Mouse (Mus musculus) C2C12 (cell line): ENCODE measurements around the gene Slc16a14. TPM values are rescaled to one million over a fixed set of nuclear protein-coding genes. Genes with fewer than 3 reads are reported as not detected.

Source experiments
- H3K27me3 ChIP-seq: one replicate; pipeline ENCODE4 v1.6.1; 2011; ENCODE audit not compliant: control insufficient read depth, insufficient read depth, insufficient read length
- H3K36me3 ChIP-seq: one replicate; pipeline ENCODE4 v1.6.1; 2011; ENCODE audit not compliant: control insufficient read depth, insufficient read depth
- H3K4me3 ChIP-seq: one replicate; pipeline ENCODE4 v1.5.1; 2011; ENCODE audit warnings: mild to moderate bottlenecking, control low read depth; ENCODE audit not compliant: poor library complexity, insufficient read depth, severe bottlenecking
- H3K79me2 ChIP-seq: one replicate; pipeline ENCODE4 v1.6.1; 2011; ENCODE audit not compliant: control insufficient read depth, insufficient read depth
- H3K79me3 ChIP-seq: one replicate; pipeline ENCODE4 v1.6.1; 2011; ENCODE audit warnings: low read depth, control low read depth
- H3ac ChIP-seq: one replicate; pipeline ENCODE3; 2011; ENCODE audit warnings: low read depth; ENCODE audit not compliant: control insufficient read depth, insufficient read length
- CEBPB ChIP-seq: IDR thresholded peaks from one replicate; pipeline ENCODE4 v1.6.1; 2011; ENCODE audit warnings: low read depth, mild to moderate bottlenecking, control low read depth, moderate library complexity
- CTCF ChIP-seq: IDR thresholded peaks from one replicate; pipeline ENCODE4 v1.5.1; 2011; ENCODE audit not compliant: control insufficient read depth, insufficient read depth, insufficient read length
- FOSL1 ChIP-seq: IDR thresholded peaks from one replicate; pipeline ENCODE4 v1.8.0; 2011; ENCODE audit warnings: mild to moderate bottlenecking, low read length; ENCODE audit not compliant: poor library complexity, insufficient read depth, severe bottlenecking
- MAX ChIP-seq: IDR thresholded peaks from one replicate; pipeline ENCODE4 v1.6.1; 2011; ENCODE audit warnings: mild to moderate bottlenecking, control low read depth
- MYOD1 ChIP-seq: IDR thresholded peaks from one replicate; pipeline ENCODE4 v1.6.1; 2011; ENCODE audit warnings: low read depth; ENCODE audit not compliant: control insufficient read depth, insufficient read length
- MYOG ChIP-seq: IDR thresholded peaks from one replicate; pipeline ENCODE4 v1.6.1; 2011; ENCODE audit not compliant: control insufficient read depth, insufficient read length; ENCODE audit errors: extremely low read depth
- USF1 ChIP-seq: IDR thresholded peaks from one replicate; pipeline ENCODE4 v1.6.1; 2011; ENCODE audit warnings: low read depth, mild to moderate bottlenecking, control low read depth, moderate library complexity
- polyA plus RNA-seq: library from polyadenylated mRNA; unstranded; fragments of >200 nt; fragmentation: generic; extraction: Trizol; gene quantifications from one replicate; pipeline ENCODE4 v1.2.1, GENCODE M21; 2012; ENCODE audit warnings: missing spikeins

The Slc16a14 gene
- polyA plus RNA-seq, 1 experiment: 0.02 TPM

DNA sequence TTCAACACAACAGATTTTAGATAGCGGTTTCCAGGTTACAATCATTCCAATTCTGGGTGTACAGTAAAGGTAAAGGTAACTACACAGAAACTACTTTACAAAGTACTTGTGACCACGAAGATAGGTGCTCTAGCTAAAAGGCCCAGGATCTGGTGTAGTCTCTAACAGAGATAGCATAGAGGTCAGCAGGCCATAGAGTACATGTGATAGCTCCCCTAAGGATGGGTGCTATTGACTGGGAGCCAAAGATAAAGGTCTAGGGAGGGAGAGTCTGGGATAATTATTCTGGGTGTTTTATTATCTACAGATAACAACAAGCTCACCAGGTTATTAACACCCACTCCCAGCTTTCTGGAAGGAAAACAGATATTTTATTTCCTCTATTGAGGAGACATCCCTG, 11.5 kb downstream of the Slc16a14 start:
- Histone ChIP-seq H3K79me3 (no peaks in the 10 kb centered on the region), H3ac (no peak overlapping the region), H3K27me3 (no peaks in the 10 kb centered on the region), H3K79me2 (no peaks in the 10 kb centered on the region), H3K4me3 (no peak overlapping the region), H3K36me3 (no peaks in the 10 kb centered on the region)
- TF ChIP-seq MAX (no peak), MYOD1 (no peak), FOSL1 (no peak), CEBPB (no peak), CTCF (no peak), USF1 (no peak), MYOG (no peak)

GRCm38 (mm10) chr1:84918865-84919264, 16.1 kb downstream of the Slc16a14 start:
- no peaks in the 10 kb centered on the region for H3K36me3 ChIP-seq
- H3K4me3 ChIP-seq: no peak overlapping the region
- H3ac ChIP-seq: no peak overlapping the region
- H3K27me3 ChIP-seq: no peaks in the 10 kb centered on the region
- no peak for TF ChIP-seq MYOD1
- no peak for TF ChIP-seq USF1
- no peak for TF ChIP-seq CEBPB
- no peak for TF ChIP-seq MAX
- no peak for TF ChIP-seq CTCF
- TF ChIP-seq FOSL1: no peak
- TF ChIP-seq MYOG: no peak
- no peaks in the 10 kb centered on the region for H3K79me3 ChIP-seq
- no peaks in the 10 kb centered on the region for H3K79me2 ChIP-seq

DNA sequence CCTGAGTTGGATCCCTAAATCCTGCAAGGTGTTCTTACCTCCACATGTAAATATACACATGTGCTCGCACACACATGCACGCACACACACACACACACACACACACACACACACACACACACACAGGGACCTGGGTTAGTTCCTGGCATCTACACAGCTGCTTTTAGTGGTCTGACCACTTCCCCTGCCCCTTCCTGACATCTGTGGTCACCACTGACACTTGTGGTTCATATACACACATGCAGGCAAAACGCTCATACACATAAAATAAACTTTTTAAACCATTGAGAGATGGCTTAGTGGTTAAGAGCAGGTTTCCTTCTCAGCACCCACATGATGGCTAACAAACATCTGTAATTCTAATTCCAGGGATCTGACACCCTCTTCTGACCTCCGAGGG, 19.9 kb downstream of the Slc16a14 start:
- Histone ChIP-seq H3K79me3 (no peaks in the 10 kb centered on the region), H3ac (no peak overlapping the region), H3K27me3 (no peaks in the 10 kb centered on the region), H3K4me3 (no peak overlapping the region), H3K36me3 (no peaks in the 10 kb centered on the region), H3K79me2 (no peaks in the 10 kb centered on the region)
- TF ChIP-seq USF1 (no peak), FOSL1 (no peak), CTCF (no peak), MAX (no peak), MYOD1 (no peak), MYOG (no peak)

GRCm38 (mm10) chr1:84912571-84912970, 22.4 kb downstream of the Slc16a14 start:
- no peaks in the 10 kb centered on the region for H3K79me2 ChIP-seq
- H3ac ChIP-seq: no peak overlapping the region
- no peaks in the 10 kb centered on the region for H3K36me3 ChIP-seq
- no peaks in the 10 kb centered on the region for H3K79me3 ChIP-seq
- H3K4me3 ChIP-seq: no peak overlapping the region
- TF ChIP-seq USF1: no peak
- TF ChIP-seq MAX: no peak
- TF ChIP-seq CEBPB: no peak
- TF ChIP-seq CTCF: no peak
- no peak for TF ChIP-seq MYOG
- TF ChIP-seq MYOD1: no peak
- TF ChIP-seq FOSL1: no peak
- no peaks in the 10 kb centered on the region for H3K27me3 ChIP-seq

DNA sequence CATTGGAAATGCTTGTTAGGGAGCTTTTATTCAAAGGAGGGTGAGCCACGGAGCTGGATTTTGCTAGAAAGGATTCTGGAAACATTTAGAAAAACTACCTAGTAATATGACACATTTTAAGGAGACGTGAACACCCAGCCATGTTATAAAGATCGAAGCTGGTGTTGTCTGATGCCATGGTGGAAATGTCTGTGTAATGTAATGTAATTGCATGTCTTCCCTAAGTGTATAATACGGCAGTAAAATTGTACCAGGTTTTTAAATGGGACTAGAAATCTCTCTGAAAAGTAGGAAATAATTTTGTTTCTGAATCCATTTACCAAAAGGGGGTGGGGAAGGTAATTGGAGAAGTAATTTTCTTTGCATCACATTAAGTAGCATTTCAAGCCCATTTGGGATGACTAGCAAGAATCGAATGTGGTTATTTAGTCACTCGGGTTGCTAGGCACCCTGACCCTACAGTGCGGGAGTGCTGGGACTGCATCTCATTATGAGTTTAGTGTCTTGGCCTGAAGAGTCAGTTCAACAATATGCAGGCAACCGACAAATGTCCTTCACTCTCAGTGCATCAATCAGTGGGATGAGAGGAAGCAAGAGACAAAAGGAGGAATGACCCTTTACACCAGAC, 24.6 kb downstream of the Slc16a14 start:
- no peak for TF ChIP-seq MYOD1
- TF ChIP-seq CEBPB: no peak
- TF ChIP-seq FOSL1: no peak
- TF ChIP-seq USF1: no peak
- no peak for TF ChIP-seq CTCF
- TF ChIP-seq MAX: no peak
- TF ChIP-seq MYOG: no peak
- Histone ChIP-seq H3K4me3 (no peak overlapping the region), H3K79me3 (no peaks in the 10 kb centered on the region), H3K36me3 (no peaks in the 10 kb centered on the region), H3ac (no peak overlapping the region), H3K79me2 (no peaks in the 10 kb centered on the region), H3K27me3 (no peaks in the 10 kb centered on the region)

GRCm38 (mm10) chr1:84904467-84904866, 30.5 kb downstream of the Slc16a14 start:
- Histone ChIP-seq H3K27me3 (no peaks in the 10 kb centered on the region), H3K79me2 (no peaks in the 10 kb centered on the region), H3K4me3 (no peak overlapping the region), H3K79me3 (no peaks in the 10 kb centered on the region), H3ac (no peak overlapping the region), H3K36me3 (no peaks in the 10 kb centered on the region)
- TF ChIP-seq USF1 (no peak), CEBPB (no peak), MYOG (no peak), FOSL1 (no peak), MYOD1 (no peak), MAX (no peak), CTCF (no peak)
